In genomic region chr3:130428796-130429195, GRCm38 (mm10) we compare ENCODE assay signal across 20 mouse cellular contexts.
DNase-seq lines count a peak whose midpoint lies in the region.
"Had no signal": no experiment of that assay in that cellular context is flagged by ENCODE, and none has a peak within 500 bp of the region (broad histone marks: within the 10 kb centered on the region; RNA-seq: fewer than 3 reads in every experiment).

No protein-coding gene starts in this region.

- intact Hi-C loops in heart, postnatal 10 days (cut with DNase I), result no loop called here
- intact Hi-C loops in heart, postnatal 25 days (cut with DNase I), result no loop called here

- DNase-seq in adrenal gland, postnatal 36 days, result peak; percentile 12 to 17
- no peak for DNase-seq in adrenal gland, adult (ENCODE audit: inconsistent age in 2 of 2, low spot score in 1 of 2)
- DNase-seq in heart, postnatal 10 days, result peak; percentile 8 to 10
- DNase-seq in heart, postnatal 25 days (ENCODE audit: low spot score), result no peak
- peak; percentile 27 to 43 for DNase-seq in kidney, postnatal 4 days
- no peak for DNase-seq in kidney, adult 9 months
- DNase-seq in testis, postnatal 10 days (ENCODE audit: low spot score), result peak; percentile 45
- no peak for DNase-seq in testis, postnatal 14 days (ENCODE audit: low spot score)
- DNase-seq: adrenal gland, adult 8-10 months; cerebellum, adult 9-10 months; forebrain, postnatal 0 days; kidney, adult 8-10 months; kidney, postnatal 25 days; liver; lung, adult 2 months; retina, postnatal 1 day; right cerebral cortex, postnatal 25 days; spleen, adult 18-20 months; thymus, adult 2 months; thymus, postnatal 36 days had no signal

Comparison
In these comparisons a context has a peak if more than half of its experiments do, and no peak if none do; other contexts are left out.
1. DNase-seq: peak in adrenal gland, postnatal 36 days (2 of 2), heart, postnatal 10 days (2 of 2), kidney, postnatal 4 days (2 of 2) and testis, postnatal 10 days (single experiment); none in adrenal gland, adult (0 of 2), heart, postnatal 25 days (single experiment), kidney, adult 9 months (single experiment) and testis, postnatal 14 days (single experiment).